Mouse (Mus musculus): ENCODE results near the gene Sfxn4.

DNA sequence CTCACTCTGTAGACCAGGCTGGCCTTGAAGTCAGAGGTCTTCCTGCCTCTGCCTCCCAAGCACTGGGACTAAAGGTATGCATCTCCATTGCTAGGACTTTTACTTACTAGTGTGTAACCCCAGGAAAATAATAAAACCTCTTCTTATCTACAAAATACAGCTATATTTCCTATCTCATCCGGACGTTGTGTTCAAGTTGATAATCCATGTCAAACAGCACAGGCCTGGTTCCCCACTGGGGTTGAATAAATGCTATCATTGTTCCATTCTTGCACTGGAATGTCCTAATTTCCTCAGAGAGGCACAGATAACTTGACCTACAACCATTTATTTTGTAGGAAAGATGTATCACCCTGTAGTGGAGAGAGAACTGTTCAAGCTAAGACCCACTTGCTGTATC lies 26.4 kb upstream of the Sfxn4 start:
- TF ChIP-seq CTCF (IDR thresholded peaks at IDR 0.05; ENCODE audit: extremely low read depth, insufficient read length, insufficient replicate concordance, low read depth, low read length) (no peak), POLR2A (IDR thresholded peaks at IDR 0.05; ENCODE audit: low read depth, low read length) (no peak)

All from small intestine, adult 2 months (tissue).